8 mouse cellular contexts compared by ENCODE assay signal in the genomic region with DNA sequence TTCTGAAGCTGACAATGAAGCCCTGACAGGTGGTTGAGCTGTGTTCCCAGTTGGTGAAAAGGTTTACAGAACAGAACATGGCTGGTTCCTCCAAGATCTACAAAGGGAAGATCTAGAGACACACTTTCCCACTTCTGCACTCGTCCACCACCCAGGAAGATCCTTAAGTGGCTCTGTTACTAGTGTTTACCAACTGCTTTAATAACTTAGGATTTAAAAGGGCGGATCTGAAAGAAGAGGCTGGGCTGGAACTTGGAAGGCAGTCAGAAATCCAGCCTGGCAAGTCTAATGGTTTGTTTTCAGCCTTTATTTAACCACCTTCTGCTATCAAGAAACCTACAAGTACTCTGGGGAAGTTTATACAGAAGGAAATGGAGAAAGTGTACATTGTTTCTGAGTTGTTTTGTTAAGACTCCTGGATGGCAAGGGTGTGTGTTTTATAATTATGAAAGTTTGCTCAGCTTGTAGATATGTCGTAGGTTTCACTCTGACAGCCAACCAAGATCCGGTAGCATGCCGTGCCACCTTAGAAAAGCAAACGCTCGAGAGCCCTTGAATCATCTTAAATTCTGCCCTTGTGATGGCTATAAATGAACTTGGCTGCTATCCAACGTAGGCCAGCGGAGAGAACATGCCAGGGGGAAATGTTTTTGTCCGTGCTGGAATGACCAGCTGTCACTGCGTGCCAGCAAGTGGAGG.
A peak's percentile ranks its signal among the peaks of the same experiment; 100 is the strongest.
DNase-seq lines count a peak whose midpoint lies in the region; ATAC-seq lines count a peak whose summit lies in the region.

No protein-coding gene starts in this region.

- peak; percentile 74 for ATAC-seq in forebrain, embryonic 16.5 days
- no peak for ATAC-seq in intestine, embryonic 14.5 days (replicated peaks; ENCODE audit: low FRiP score, low TSS enrichment, low read depth)

- H3K36me3 ChIP-seq in forebrain, embryonic 16.5 days (ENCODE audit: control insufficient read depth, insufficient read depth): no peaks in the 10 kb centered on the region
- H3K36me3 ChIP-seq in intestine, embryonic 14.5 days (ENCODE audit: control insufficient read depth, insufficient read depth, low read length): no peaks in the 10 kb centered on the region

- H3K9me3 ChIP-seq in forebrain, embryonic 16.5 days (ENCODE audit: control insufficient read depth, low read length): no peaks in the 10 kb centered on the region
- no peaks in the 10 kb centered on the region for H3K9me3 ChIP-seq in intestine, embryonic 14.5 days (ENCODE audit: control insufficient read depth, low read length)

- intact Hi-C loops in left cerebral cortex, postnatal 14 days (cut with DNase I): no loop called here

- 7% methylated on average over 11 of the region's 11 CpGs for WGBS in forebrain, embryonic 16.5 days
- 28% methylated on average over 11 of the region's 11 CpGs for WGBS in intestine, embryonic 14.5 days

- H3K27ac ChIP-seq in forebrain, embryonic 16.5 days (ENCODE audit: low read length): no peak overlapping the region
- H3K27ac ChIP-seq in intestine, embryonic 14.5 days (ENCODE audit: low read depth): no peak overlapping the region

- no peaks in the 10 kb centered on the region for H3K27me3 ChIP-seq in forebrain, embryonic 16.5 days (replicated peaks; ENCODE audit: control insufficient read depth, insufficient read depth, low read length)
- no peaks in the 10 kb centered on the region for H3K27me3 ChIP-seq in intestine, embryonic 14.5 days (replicated peaks; ENCODE audit: control insufficient read depth, insufficient read depth, low read length)

- no peak overlapping the region for H3K4me3 ChIP-seq in forebrain, embryonic 16.5 days (replicated peaks; ENCODE audit: low read length)
- no peak overlapping the region for H3K4me3 ChIP-seq in intestine, embryonic 14.5 days (ENCODE audit: low read depth, low read length)

- H3K9ac ChIP-seq in forebrain, embryonic 16.5 days (replicated peaks; ENCODE audit: low read depth, low read length): 0 out of 2 replicates have a peak overlapping the region, but pooled peaks have one; percentile 15
- H3K9ac ChIP-seq in intestine, embryonic 14.5 days (ENCODE audit: low read length): no peak overlapping the region

- DNase-seq in left cerebral cortex, adult 18-20 months (ENCODE audit: low spot score in 2 of 2): peak; percentile 14 to 34
- DNase-seq in left cerebral cortex, postnatal 14 days (ENCODE audit: low spot score in 2 of 2): no peak
- DNase-seq in adrenal gland, postnatal 14 days: peak; percentile 39
- no peak for DNase-seq in intestine, embryonic 14.5 days (ENCODE audit: low spot score)
- DNase-seq in lung, postnatal 36 days: peak; percentile 93
- DNase-seq in embryo, embryonic 11 days: no peak
- DNase-seq in natural killer cell, adult 2 months (ENCODE audit: low spot score in 2 of 2): no peak

- peak overlapping the region; percentile 44 for H3K4me2 ChIP-seq in forebrain, embryonic 16.5 days (ENCODE audit: low read length)
- peak overlapping the region; percentile 27 for H3K4me2 ChIP-seq in intestine, embryonic 14.5 days (ENCODE audit: low read length)

- H3K4me1 ChIP-seq in forebrain, embryonic 16.5 days (replicated peaks; ENCODE audit: control insufficient read depth, insufficient read depth, low read length): peaks cover 12% of the 10 kb centered on the region
- peaks cover 5% of the 10 kb centered on the region for H3K4me1 ChIP-seq in intestine, embryonic 14.5 days (replicated peaks; ENCODE audit: control insufficient read depth, insufficient read depth, low read length)

Comparison
In these comparisons a context has a peak if more than half of its experiments do, and no peak if none do; other contexts are left out.
1. DNase-seq: peak in left cerebral cortex, adult 18-20 months (2 of 2), adrenal gland, postnatal 14 days (single experiment) and lung, postnatal 36 days (single experiment); none in left cerebral cortex, postnatal 14 days (0 of 2), intestine, embryonic 14.5 days (single experiment), embryo, embryonic 11 days (single experiment) and natural killer cell, adult 2 months (0 of 2).